Mouse (Mus musculus): Measurements from ENCODE around the gene Rmdn3.
A peak's percentile ranks its signal among the peaks of the same experiment; 100 is the strongest.

Rmdn3 gene

GRCm38 (mm10) chr2:119156681-119157572 lies at the start of gene Rmdn3:
TSS of gene Rmdn3 (minus strand) at chr2:119157034.
- DNase-seq (ENCODE audit: low read depth, low spot score), result peak; percentile 95
- Histone ChIP-seq H3K36me3 (ENCODE audit: control insufficient read depth, insufficient read depth, low read length, poor library complexity, severe bottlenecking) (peaks cover 1% of the 10 kb centered on the region; the same call in 1 of the 2 replicates), H3K27me3 (ENCODE audit: control insufficient read depth, insufficient read depth, low read length, poor library complexity, severe bottlenecking) (no peaks in the 10 kb centered on the region; the same call in 1 of the 2 replicates)

GRCm38 (mm10) chr2:119203871-119204460 lies 47.1 kb upstream of the Rmdn3 start:
- H3K27me3 ChIP-seq (ENCODE audit: control insufficient read depth, insufficient read depth, low read length, poor library complexity, severe bottlenecking), result no peaks in the 10 kb centered on the region
- DNase-seq (ENCODE audit: low read depth, low spot score), result no peak
- H3K36me3 ChIP-seq (ENCODE audit: control insufficient read depth, insufficient read depth, low read length, poor library complexity, severe bottlenecking), result no peaks in the 10 kb centered on the region

- no peaks in the 10 kb centered on the region for H3K27me3 ChIP-seq (ENCODE audit: control insufficient read depth, insufficient read depth, low read length, poor library complexity, severe bottlenecking)
Observed at GRCm38 (mm10) chr2:119202914-119203453, 46.1 kb upstream of the Rmdn3 start.

GRCm38 (mm10) chr2:119198934-119199333 lies 42.1 kb upstream of the Rmdn3 start:
- Histone ChIP-seq H3K36me3 (ENCODE audit: control insufficient read depth, insufficient read depth, low read length, poor library complexity, severe bottlenecking) (no peaks in the 10 kb centered on the region), H3K27me3 (ENCODE audit: control insufficient read depth, insufficient read depth, low read length, poor library complexity, severe bottlenecking) (no peaks in the 10 kb centered on the region)
- no peak for DNase-seq (ENCODE audit: low read depth, low spot score)

More at GRCm38 (mm10) chr2:119202914-119203453, 46.1 kb upstream of the Rmdn3 start:
- DNase-seq (ENCODE audit: low read depth, low spot score), result no peak
- no peaks in the 10 kb centered on the region for H3K36me3 ChIP-seq (ENCODE audit: control insufficient read depth, insufficient read depth, low read length, poor library complexity, severe bottlenecking)

GRCm38 (mm10) chr2:119198049-119198448 lies 41.2 kb upstream of the Rmdn3 start:
- H3K27me3 ChIP-seq (ENCODE audit: control insufficient read depth, insufficient read depth, low read length, poor library complexity, severe bottlenecking), result no peaks in the 10 kb centered on the region
- H3K36me3 ChIP-seq (ENCODE audit: control insufficient read depth, insufficient read depth, low read length, poor library complexity, severe bottlenecking), result no peaks in the 10 kb centered on the region
- no peak for DNase-seq (ENCODE audit: low read depth, low spot score)

GRCm38 (mm10) chr2:119197493-119197892 lies 40.7 kb upstream of the Rmdn3 start:
- no peak for DNase-seq (ENCODE audit: low read depth, low spot score)
- no peaks in the 10 kb centered on the region for H3K36me3 ChIP-seq (ENCODE audit: control insufficient read depth, insufficient read depth, low read length, poor library complexity, severe bottlenecking)
- no peaks in the 10 kb centered on the region for H3K27me3 ChIP-seq (ENCODE audit: control insufficient read depth, insufficient read depth, low read length, poor library complexity, severe bottlenecking)

GRCm38 (mm10) chr2:119196316-119197108 lies 39.7 kb upstream of the Rmdn3 start:
- DNase-seq (ENCODE audit: low read depth, low spot score), result no peak
- H3K36me3 ChIP-seq (ENCODE audit: control insufficient read depth, insufficient read depth, low read length, poor library complexity, severe bottlenecking), result no peaks in the 10 kb centered on the region

GRCm38 (mm10) chr2:119194140-119194539 lies 37.3 kb upstream of the Rmdn3 start:
- no peaks in the 10 kb centered on the region for H3K27me3 ChIP-seq (ENCODE audit: control insufficient read depth, insufficient read depth, low read length, poor library complexity, severe bottlenecking)
- DNase-seq (ENCODE audit: low read depth, low spot score), result no peak
- no peaks in the 10 kb centered on the region for H3K36me3 ChIP-seq (ENCODE audit: control insufficient read depth, insufficient read depth, low read length, poor library complexity, severe bottlenecking)

More at GRCm38 (mm10) chr2:119196316-119197108, 39.7 kb upstream of the Rmdn3 start:
- no peaks in the 10 kb centered on the region for H3K27me3 ChIP-seq (ENCODE audit: control insufficient read depth, insufficient read depth, low read length, poor library complexity, severe bottlenecking)

- Histone ChIP-seq H3K36me3 (ENCODE audit: control insufficient read depth, insufficient read depth, low read length, poor library complexity, severe bottlenecking) (no peaks in the 10 kb centered on the region), H3K27me3 (ENCODE audit: control insufficient read depth, insufficient read depth, low read length, poor library complexity, severe bottlenecking) (no peaks in the 10 kb centered on the region)
- DNase-seq (ENCODE audit: low read depth, low spot score), result no peak
Observed at GRCm38 (mm10) chr2:119190969-119191368, 34.1 kb upstream of the Rmdn3 start.

GRCm38 (mm10) chr2:119189029-119189710 lies 32.3 kb upstream of the Rmdn3 start:
- DNase-seq (ENCODE audit: low read depth, low spot score), result peak; percentile 89
- Histone ChIP-seq H3K36me3 (ENCODE audit: control insufficient read depth, insufficient read depth, low read length, poor library complexity, severe bottlenecking) (no peaks in the 10 kb centered on the region), H3K27me3 (ENCODE audit: control insufficient read depth, insufficient read depth, low read length, poor library complexity, severe bottlenecking) (no peaks in the 10 kb centered on the region)

GRCm38 (mm10) chr2:119182914-119183313 lies 26.1 kb upstream of the Rmdn3 start:
- no peak for DNase-seq (ENCODE audit: low read depth, low spot score)
- Histone ChIP-seq H3K27me3 (ENCODE audit: control insufficient read depth, insufficient read depth, low read length, poor library complexity, severe bottlenecking) (no peaks in the 10 kb centered on the region), H3K36me3 (ENCODE audit: control insufficient read depth, insufficient read depth, low read length, poor library complexity, severe bottlenecking) (peaks cover under 1% of the 10 kb centered on the region; the same call in 1 of the 2 replicates)

- H3K36me3 ChIP-seq (ENCODE audit: control insufficient read depth, insufficient read depth, low read length, poor library complexity, severe bottlenecking), result peaks cover 3% of the 10 kb centered on the region
- no peaks in the 10 kb centered on the region for H3K27me3 ChIP-seq (ENCODE audit: control insufficient read depth, insufficient read depth, low read length, poor library complexity, severe bottlenecking)
- DNase-seq (ENCODE audit: low read depth, low spot score), result no peak
Observed at GRCm38 (mm10) chr2:119177384-119177939, 20.6 kb upstream of the Rmdn3 start.

GRCm38 (mm10) chr2:119176761-119177160 lies 19.9 kb upstream of the Rmdn3 start:
- Histone ChIP-seq H3K27me3 (ENCODE audit: control insufficient read depth, insufficient read depth, low read length, poor library complexity, severe bottlenecking) (no peaks in the 10 kb centered on the region), H3K36me3 (ENCODE audit: control insufficient read depth, insufficient read depth, low read length, poor library complexity, severe bottlenecking) (peaks cover 3% of the 10 kb centered on the region)
- DNase-seq (ENCODE audit: low read depth, low spot score), result no peak

- Histone ChIP-seq H3K36me3 (ENCODE audit: control insufficient read depth, insufficient read depth, low read length, poor library complexity, severe bottlenecking) (peaks cover 3% of the 10 kb centered on the region), H3K27me3 (ENCODE audit: control insufficient read depth, insufficient read depth, low read length, poor library complexity, severe bottlenecking) (no peaks in the 10 kb centered on the region)
- no peak for DNase-seq (ENCODE audit: low read depth, low spot score)
Observed at GRCm38 (mm10) chr2:119175614-119176013, 18.8 kb upstream of the Rmdn3 start.
